Mouse (Mus musculus) cerebellum, adult 8-10 months (tissue): ENCODE measurements at regions not wholly inside any gene's neighbourhood (a gene's known extent, or its start where the extent isn't known, plus 50 kb on each side); places are given as distances from the start of the nearest gene placed in this dataset.

ENCODE experiments used
- DNase-seq: peaks from one replicate; pipeline ENCODE4 v3.0.0; 2022

- DNase-seq, result no peak
Observed at GRCm38 (mm10) chr7:70641217-70641616, 274.7 kb upstream of the Nr2f2 start.

DNA sequence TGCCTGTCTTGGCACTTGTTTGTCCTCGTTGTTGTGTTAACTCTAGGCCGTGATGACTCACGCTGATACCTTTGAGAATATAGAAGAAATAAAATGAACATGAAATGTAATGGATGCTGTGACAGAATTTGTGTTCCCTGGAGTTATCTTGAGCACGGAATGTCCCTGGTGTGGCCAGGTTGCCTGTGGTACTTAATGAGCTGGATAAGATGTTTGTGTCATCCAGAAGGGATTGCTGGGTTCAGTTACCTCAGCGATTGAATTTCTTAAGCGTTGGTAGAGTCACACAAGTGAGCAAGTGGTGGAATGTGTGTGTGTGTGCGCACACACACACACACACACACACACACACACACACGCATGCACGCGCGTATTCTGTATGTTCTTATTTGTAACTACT, 274.0 kb upstream of the Nr2f2 start:
- no peak for DNase-seq

DNA sequence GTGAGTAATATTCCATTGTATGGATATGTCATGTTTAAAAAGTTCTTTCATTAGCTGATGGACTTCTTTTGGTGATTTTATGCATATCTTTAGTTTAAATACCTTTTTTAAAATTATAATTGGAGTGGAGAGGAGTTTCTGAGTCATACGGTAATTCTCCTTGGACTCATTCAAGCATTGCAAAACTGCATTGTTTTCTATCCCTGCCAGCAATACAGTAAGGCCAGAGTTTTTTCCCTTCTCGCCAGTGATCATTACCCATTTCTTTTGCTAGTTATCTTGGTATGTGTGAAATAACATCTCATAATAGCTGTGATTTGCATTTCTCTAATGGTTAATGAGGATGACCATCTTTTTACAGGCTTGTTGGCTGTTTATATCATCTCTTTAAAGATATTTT, 271.6 kb upstream of the Nr2f2 start:
- no peak for DNase-seq

DNA sequence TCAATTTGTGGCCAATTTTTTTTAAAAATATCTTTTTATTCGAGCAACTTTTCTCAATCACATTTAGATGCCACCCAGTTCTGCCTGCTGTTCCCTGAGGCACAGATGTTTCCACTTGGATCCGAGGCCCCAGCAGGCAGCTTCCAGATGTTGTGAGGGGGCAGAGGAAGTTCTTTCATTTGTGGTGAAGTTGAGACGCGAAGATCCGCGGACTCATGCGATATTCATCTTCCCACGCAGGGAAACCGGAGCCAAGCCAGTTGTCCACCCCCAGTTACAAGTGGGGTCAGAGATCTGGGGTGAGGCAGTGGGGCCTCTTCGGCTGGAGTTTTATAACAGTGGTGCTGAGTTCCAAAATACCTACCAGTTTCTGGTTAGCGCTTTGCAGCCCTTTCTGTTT, 267.5 kb upstream of the Nr2f2 start:
- DNase-seq, result no peak

GRCm38 (mm10) chr7:70633577-70633976, 267.0 kb upstream of the Nr2f2 start:
- DNase-seq, result peak; percentile 7

DNA sequence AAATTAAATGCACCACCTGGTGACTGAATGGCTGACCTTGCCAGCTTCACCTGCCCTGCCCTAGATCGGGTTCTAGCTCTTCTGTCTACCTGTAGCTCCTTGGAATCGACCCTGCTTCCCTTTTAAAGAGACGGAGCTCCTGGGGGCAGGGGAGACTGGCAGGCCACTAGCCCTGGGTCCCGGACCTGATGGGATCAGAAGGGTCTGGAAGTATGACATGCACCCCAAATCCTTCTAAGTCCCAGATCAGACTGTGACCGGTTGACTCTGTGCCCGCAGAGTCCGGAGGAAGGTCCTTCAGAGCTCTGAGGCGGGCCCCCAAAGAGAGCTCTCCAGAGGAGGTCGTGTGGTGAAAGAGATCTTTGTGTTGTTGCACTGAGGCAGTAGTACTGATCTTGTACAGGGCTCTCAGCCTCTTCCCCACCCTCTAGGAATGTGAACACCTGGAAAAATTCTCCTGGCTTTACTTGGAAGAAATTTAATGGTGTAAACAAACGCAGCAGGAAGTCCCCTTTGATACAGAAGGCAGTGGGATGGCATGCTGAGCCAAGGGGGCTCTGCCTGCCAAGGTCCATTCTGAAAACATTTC, 259.2 kb upstream of the Nr2f2 start:
- no peak for DNase-seq

DNA sequence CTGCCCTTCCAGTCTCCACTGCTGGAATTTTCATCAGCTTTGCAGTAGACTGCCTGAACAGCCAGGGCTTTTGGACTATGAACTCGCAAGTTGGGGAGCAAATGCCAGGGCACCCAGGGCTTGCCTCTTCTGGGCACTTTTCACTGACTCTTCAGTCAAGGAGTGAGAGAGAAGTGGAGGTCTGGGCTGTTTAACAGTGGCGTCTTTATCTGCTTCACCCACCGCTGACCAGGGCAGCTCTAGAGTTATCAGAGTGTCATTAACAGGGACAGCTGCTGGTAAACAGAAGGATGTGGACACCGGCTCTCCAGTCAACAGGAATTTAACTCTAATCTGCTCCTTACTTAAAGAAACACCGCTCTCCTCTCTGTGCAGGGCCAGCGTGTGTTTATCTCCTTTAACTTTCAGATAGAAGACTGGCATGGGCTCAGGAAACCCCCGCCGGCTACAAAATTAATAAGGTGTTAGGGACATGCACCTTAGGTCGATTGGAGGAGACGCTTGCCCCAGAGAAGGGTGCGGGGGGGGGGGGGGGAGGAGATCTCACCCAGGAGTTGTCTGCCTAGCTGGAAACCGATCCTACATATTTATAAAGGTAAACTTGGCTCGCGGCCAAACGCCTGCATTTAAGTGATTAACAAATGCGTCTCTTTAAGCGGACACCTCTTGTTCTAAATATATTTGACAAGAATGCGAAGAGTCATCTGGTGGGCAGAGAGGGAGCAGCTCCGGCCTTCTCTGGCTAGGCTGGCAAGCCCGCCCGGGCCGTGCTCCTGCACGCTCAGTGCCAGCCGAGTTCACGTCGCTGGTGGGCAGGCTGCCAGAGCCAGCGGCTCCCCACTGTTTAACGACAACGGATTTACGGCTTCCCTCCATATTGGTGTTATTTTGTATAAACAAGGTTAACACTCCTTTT, 258.4 kb upstream of the Nr2f2 start:
- peak; percentile 10 for DNase-seq

DNA sequence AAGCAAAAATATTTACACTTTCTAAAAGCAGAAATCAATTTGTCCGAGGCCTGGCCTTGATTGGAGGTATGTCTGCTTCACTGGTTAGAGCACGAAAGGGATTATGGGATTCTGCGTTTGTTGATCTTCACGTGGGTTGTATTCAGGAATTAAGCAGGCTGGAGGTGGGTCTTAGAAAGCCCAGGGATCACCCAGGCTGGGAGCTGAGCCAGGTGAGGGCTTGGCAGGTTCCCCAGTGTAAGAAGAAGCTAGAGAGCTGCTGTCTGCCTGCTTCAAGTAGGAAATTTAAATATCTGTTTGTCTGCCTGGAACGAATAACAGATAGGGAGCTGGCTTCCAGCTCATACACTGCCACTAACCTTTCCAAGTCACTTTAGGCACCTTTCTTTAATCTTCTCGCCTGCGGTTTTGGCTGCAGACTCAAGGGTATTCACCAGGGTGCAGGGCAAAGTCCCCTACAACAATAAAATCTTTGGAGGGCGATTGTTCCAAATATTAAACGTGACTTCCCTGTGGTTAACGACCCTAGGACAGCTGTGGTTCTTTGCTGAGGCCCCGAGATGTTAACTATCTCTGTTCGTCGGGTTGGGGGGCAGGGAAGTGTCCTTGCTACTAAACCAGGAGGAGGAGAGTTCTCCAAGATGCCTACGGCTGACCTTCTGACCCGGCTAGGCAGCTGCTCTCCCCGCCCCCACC, 257.6 kb upstream of the Nr2f2 start:
- DNase-seq, result no peak

GRCm38 (mm10) chr7:70619400-70619799, 252.9 kb upstream of the Nr2f2 start:
- no peak for DNase-seq

GRCm38 (mm10) chr7:70618270-70618669, 251.7 kb upstream of the Nr2f2 start:
- no peak for DNase-seq

- DNase-seq, result no peak
Observed at GRCm38 (mm10) chr7:70606511-70606910, 240.0 kb upstream of the Nr2f2 start.

- DNase-seq, result no peak
Observed at GRCm38 (mm10) chr7:70604471-70605174, 238.1 kb upstream of the Nr2f2 start.

- DNase-seq, result no peak
Observed at GRCm38 (mm10) chr7:70593027-70593426, 226.5 kb upstream of the Nr2f2 start.

GRCm38 (mm10) chr7:70591361-70592256, 225.1 kb upstream of the Nr2f2 start:
- no peak for DNase-seq

DNA sequence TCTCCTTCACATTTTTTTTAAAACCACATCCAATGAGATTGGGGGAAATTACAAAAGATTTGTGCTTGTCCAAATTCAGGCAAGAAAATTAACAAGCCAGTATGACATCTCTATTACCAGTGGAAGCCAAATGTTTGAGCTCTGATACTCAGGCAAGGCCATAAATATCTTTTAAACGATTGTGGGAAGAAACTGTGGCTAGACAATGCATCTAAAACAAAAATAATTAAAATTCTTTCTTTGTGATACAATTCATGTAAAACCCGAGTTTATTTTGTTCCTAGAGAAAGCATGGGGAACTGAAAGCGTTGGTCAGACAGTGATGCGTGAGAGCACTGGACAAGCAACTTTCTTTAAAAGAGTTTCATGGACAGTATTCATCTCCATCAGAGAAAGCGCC, 223.2 kb upstream of the Nr2f2 start:
- no peak for DNase-seq

- DNase-seq, result no peak
Observed at GRCm38 (mm10) chr7:70588061-70588460, 221.5 kb upstream of the Nr2f2 start.

GRCm38 (mm10) chr7:70584480-70584879, 217.9 kb upstream of the Nr2f2 start:
- DNase-seq, result no peak

GRCm38 (mm10) chr7:70576112-70576910, 209.8 kb upstream of the Nr2f2 start:
- no peak for DNase-seq

DNA sequence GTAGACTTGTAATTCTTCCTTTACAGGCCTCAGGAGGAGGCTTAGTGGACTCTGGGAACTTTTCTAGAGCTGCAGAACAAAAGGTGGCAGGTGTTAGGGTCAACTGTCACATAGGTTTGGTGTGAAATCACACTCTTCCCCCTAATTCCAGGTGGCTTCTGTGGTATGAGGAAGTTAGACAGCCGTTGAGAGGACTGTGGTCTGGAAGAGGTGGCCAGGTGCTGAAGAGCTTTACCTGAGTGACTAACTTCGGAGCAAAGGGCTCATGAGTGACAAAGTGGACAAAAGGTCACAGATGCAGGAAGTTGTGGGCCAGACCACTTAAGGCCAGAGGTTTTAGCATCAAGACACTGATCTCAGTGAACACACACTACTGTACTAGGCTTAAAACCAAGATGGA, 209.1 kb upstream of the Nr2f2 start:
- DNase-seq, result no peak

- DNase-seq, result no peak
Observed at GRCm38 (mm10) chr7:70574194-70574593, 207.7 kb upstream of the Nr2f2 start.

DNA sequence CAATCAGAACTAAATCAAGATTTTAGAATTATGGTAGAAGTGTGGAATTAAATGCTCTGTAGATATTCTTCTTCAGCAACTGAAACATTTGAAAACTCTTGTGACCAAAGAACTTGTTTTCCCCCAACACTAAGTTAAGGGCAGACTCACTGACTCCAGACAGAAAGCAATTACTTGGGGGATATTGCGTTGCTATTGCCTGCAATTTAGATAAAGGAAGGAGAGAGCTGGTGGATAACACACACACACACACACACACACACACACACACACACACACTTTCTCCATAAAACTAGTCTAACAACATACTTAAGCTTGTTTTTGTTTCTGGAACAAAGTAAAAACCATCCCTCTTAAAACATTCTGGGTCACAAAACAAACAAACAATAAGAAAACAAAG, 198.5 kb upstream of the Nr2f2 start:
- DNase-seq, result no peak
